Mouse (Mus musculus) C3H10T1/2 (cell line): Measurements from ENCODE around the gene Rasa4. TPM values are rescaled to one million over a fixed set of nuclear protein-coding genes. Genes with fewer than 3 reads are reported as not detected.

Experiments used
- polyA plus RNA-seq, 2 experiments: library from polyadenylated mRNA; unstranded; fragments of >200 nt; fragmentation: generic; extraction: Trizol; gene quantifications; one replicate each; pipeline ENCODE4 v1.2.1; 2012; ENCODE audit warnings: missing spikeins in 2 of 2

Rasa4 gene
- polyA plus RNA-seq, result 10 to 100 TPM; 33.4 to 45.9 TPM

DNA sequence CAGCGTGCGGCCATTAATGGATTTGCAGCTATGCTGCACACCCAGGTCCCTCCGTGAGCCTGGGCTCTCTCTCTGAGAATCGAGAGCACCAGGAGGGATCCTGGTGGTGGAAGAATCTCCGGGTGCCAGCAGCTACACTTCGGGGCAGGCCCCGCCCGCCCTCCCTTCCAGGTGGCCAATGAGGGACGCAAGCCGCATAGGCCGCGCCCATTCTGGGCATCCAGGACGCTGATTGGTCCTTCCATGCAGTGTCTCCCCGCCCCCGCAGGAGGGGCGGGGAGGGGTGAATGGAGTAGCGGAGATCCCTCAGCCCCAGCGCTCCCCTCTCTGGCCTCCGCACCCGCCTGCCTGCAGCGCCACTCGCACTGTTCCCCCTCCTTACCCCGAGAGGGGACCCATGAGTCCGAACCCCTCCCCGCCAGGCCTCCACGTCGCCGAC lies at the start of gene Rasa4:
Gene Rasa4, plus strand, starts transcription at position 248 of the 439 bp plus-strand sequence.

GRCm38 (mm10) chr5:136038258-136039214 lies 45.2 kb upstream of the Rasa4 start, which contains the start of gene Upk3b:
Upk3b (plus strand) TSS chr5:136038496.

DNA sequence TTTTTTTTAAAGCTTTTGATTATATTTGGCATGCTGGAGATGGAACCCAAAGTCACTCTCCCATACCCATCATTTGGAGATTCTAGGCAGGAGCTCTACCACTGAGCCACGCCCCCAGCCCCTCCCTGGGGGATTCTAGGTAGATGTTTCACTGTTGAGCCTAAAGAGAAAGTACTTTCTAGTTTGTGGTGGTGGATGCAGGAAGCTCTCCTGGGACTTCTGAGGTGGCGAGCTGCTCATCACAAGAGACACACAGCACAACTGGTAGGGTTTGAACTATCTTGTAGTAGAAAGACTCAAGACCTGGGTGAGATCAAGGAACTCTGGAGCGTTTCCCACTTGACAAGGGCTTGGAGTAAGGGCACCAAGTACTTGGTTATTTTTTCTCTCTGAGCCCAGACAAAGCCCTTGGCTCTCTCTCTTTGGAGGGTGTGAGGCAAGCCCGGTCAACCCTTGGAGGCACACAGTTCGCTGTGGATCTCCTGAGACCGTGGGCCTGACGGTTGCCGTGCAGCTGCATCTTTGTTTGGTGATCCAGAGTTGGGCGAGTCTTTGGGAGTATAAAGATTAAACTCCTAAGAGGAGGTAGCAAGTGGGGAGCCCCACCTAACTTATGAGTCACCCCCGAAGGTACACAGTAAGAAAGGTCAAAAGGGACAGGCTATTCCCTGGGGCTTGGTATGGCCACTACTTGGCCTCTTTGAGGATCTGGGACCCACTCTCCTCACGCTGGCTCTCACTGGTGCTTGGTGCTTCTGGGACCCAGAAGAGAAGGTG lies 29.2 kb upstream of the Rasa4 start, which contains the start of gene Upk3bl:
Gene Upk3bl, plus strand, starts transcription at position 192 of the 777 bp plus-strand sequence.

DNA sequence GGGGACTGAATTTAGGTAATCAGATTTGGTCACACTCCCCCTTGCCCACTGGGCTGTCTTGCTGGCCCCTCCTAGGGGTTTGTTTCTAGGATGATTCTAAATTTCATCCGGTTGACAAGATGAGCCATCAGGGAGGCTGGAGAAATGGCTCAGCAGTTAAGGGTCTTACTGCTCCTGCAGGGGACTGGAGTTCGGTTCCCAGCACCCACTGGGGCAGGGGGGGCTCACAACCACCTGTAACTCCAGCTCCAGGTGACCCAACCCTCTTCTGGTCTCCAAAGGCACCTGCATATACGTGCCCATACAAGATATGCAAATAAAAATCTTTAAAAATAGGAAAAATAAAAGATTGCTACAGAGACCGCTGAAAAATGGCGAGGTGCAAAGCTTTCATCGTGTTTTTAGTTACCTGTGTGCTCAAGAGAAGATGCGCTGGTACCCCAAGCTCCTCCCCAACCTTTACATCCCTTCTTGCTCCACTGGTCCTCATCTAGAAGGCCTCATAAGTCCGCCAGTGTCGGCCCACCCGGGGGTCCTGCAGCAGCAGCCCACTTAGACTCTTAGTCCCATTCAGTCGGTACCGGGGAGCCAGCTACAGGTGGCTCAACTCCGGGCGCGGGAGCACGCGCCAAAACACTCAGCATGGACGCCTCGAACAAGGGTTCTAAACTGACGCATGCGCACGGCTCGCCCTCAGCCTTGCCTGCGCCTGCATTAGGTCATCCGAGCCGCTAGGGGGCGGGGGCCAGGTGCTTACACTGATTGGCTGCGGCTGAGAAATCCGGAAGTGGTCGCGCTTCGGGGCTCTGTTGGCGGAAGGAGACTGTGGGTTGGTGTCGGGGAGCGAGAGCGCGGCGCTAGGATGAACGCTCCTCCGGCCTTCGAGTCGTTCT lies 32.4 kb downstream of the Rasa4 start, which contains the start of gene Polr2j:
Gene Polr2j, plus strand, starts transcription at position 741 of the 893 bp plus-strand sequence.

GRCm38 (mm10) chr5:136135571-136136291 lies 52.0 kb downstream of the Rasa4 start, which contains the start of the genes Lrwd1 and Alkbh4:
Lrwd1 (minus strand) TSS chr5:136136074.
Alkbh4 (plus strand) TSS chr5:136136146.

Other genes starting within 250 kb of the Rasa4 start
- 1 to 10 TPM; 1.3 to 1.4 TPM for gene Hspb1, start 196.0 kb upstream of the Rasa4 start, polyA plus RNA-seq
- 100 to 1,000 TPM in 1 of 2 experiments, 10 to 100 TPM in 1; 60.4 to 122 TPM for gene Ywhag, start 149.3 kb upstream of the Rasa4 start, polyA plus RNA-seq
- gene Ssc4d, start 109.4 kb upstream of the Rasa4 start, polyA plus RNA-seq, result 1 to 10 TPM; 3.7 to 9.4 TPM
- 1 to 10 TPM in 1 of 2 experiments, under 1 TPM in 1; 0.02 to 1.0 TPM for gene Zp3, start 103.8 kb upstream of the Rasa4 start, polyA plus RNA-seq
- 10 to 100 TPM; 12.7 to 19.1 TPM for gene Dtx2, start 89.1 kb upstream of the Rasa4 start, polyA plus RNA-seq
- under 1 TPM; 0.02 to 0.73 TPM for gene Upk3b, start 45.4 kb upstream of the Rasa4 start, polyA plus RNA-seq
- gene Upk3bl, start 29.4 kb upstream of the Rasa4 start, polyA plus RNA-seq, result 1 to 10 TPM in 1 of 2 experiments, under 1 TPM in 1; 0.50 to 1.1 TPM
- 100 to 1,000 TPM; 191 to 235 TPM for gene Polr2j, start 32.7 kb downstream of the Rasa4 start, polyA plus RNA-seq
- 10 to 100 TPM; 27.7 to 44.7 TPM for gene Lrwd1, start 52.2 kb downstream of the Rasa4 start, polyA plus RNA-seq
- gene Alkbh4, start 52.2 kb downstream of the Rasa4 start, polyA plus RNA-seq, result 1 to 10 TPM; 3.9 to 9.5 TPM
- 10 to 100 TPM; 10.5 to 11.4 TPM for gene Orai2, start 86.8 kb downstream of the Rasa4 start, polyA plus RNA-seq
- 10 to 100 TPM; 27.8 to 38.1 TPM for gene Prkrip1, start 115.0 kb downstream of the Rasa4 start, polyA plus RNA-seq
- gene Sh2b2, start 162.6 kb downstream of the Rasa4 start, polyA plus RNA-seq, result 1 to 10 TPM; 2.2 to 4.0 TPM